Mouse (Mus musculus) layer of hippocampus, postnatal 36 days (tissue): ENCODE measurements at regions not wholly inside any gene's neighbourhood (a gene's known extent, or its start where the extent isn't known, plus 50 kb on each side); places are given as distances from the start of the nearest gene placed in this dataset.
A peak's percentile ranks its signal among the peaks of the same experiment; 100 is the strongest.

Experiments
- DNase-seq, 2 experiments: peaks; one replicate each; pipeline ENCODE4 v3.0.0; 2022

GRCm38 (mm10) chr16:27878499-27878898 is 489.8 kb downstream of the Ccdc50 start:
- DNase-seq, result no peak

GRCm38 (mm10) chr16:27878950-27879349 is 490.3 kb downstream of the Ccdc50 start:
- no peak for DNase-seq

GRCm38 (mm10) chr16:27884363-27884762 is 495.7 kb downstream of the Ccdc50 start:
- no peak for DNase-seq

- no peak for DNase-seq
Observed at GRCm38 (mm10) chr16:27906036-27906435, 517.4 kb downstream of the Ccdc50 start.

GRCm38 (mm10) chr16:27915422-27915821 is 526.8 kb downstream of the Ccdc50 start:
- DNase-seq, result no peak

- no peak for DNase-seq
Observed at GRCm38 (mm10) chr16:27925528-27926360, 537.1 kb downstream of the Ccdc50 start.

GRCm38 (mm10) chr16:27926361-27926651 is 537.6 kb downstream of the Ccdc50 start:
- DNase-seq, result no peak

- no peak for DNase-seq
Observed at GRCm38 (mm10) chr16:27949291-27949690, 560.6 kb downstream of the Ccdc50 start.

- peak; percentile 20 to 22 for DNase-seq
Observed at GRCm38 (mm10) chr16:27949811-27950210, 561.1 kb downstream of the Ccdc50 start.

GRCm38 (mm10) chr16:27962811-27963210 is 574.1 kb downstream of the Ccdc50 start:
- no peak for DNase-seq

- no peak for DNase-seq
Observed at GRCm38 (mm10) chr16:27978730-27979440, 590.2 kb downstream of the Ccdc50 start.

GRCm38 (mm10) chr16:28015276-28015897 is 626.7 kb downstream of the Ccdc50 start:
- DNase-seq, result no peak

GRCm38 (mm10) chr16:28018311-28018710 is 629.6 kb downstream of the Ccdc50 start:
- no peak for DNase-seq

- no peak for DNase-seq
Observed at GRCm38 (mm10) chr16:28038954-28039353, 650.3 kb downstream of the Ccdc50 start.

GRCm38 (mm10) chr16:28043046-28043445 is 654.4 kb downstream of the Ccdc50 start:
- no peak for DNase-seq

GRCm38 (mm10) chr16:28064785-28065301 is 676.2 kb downstream of the Ccdc50 start:
- DNase-seq, result no peak

- DNase-seq, result no peak
Observed at GRCm38 (mm10) chr16:28082891-28083649, 669.8 kb downstream of the Fgf12 start.

- no peak for DNase-seq
Observed at GRCm38 (mm10) chr16:28089489-28090134, 663.3 kb downstream of the Fgf12 start.

- DNase-seq, result no peak
Observed at GRCm38 (mm10) chr16:28104255-28105076, 648.4 kb downstream of the Fgf12 start.

GRCm38 (mm10) chr16:28105085-28105484 is 647.8 kb downstream of the Fgf12 start:
- no peak for DNase-seq

- DNase-seq, result no peak
Observed at GRCm38 (mm10) chr16:28105866-28106265, 647.0 kb downstream of the Fgf12 start.
